Mouse (Mus musculus) ES-Bruce4 (cell line): Measurements from ENCODE around the gene Gm4301.
"Not testable (repeated sequence)": the region's sequence is repeated elsewhere in the genome, so short reads cannot be mapped to it uniquely, and the experiment has no call there.

Experiments used
- CTCF ChIP-seq: IDR thresholded peaks from one replicate; pipeline ENCODE4 v1.8.1; 2011; ENCODE audit warnings: low read depth, low read length
- EP300 ChIP-seq: IDR thresholded peaks from 2 replicates; pipeline ENCODE4 v1.6.1; 2011; ENCODE audit warnings: low read depth, low read length; ENCODE audit not compliant: insufficient read depth
- POLR2A ChIP-seq: IDR thresholded peaks from one replicate; pipeline ENCODE4 v1.8.1; 2011; ENCODE audit warnings: low read length; ENCODE audit not compliant: insufficient read depth

DNA sequence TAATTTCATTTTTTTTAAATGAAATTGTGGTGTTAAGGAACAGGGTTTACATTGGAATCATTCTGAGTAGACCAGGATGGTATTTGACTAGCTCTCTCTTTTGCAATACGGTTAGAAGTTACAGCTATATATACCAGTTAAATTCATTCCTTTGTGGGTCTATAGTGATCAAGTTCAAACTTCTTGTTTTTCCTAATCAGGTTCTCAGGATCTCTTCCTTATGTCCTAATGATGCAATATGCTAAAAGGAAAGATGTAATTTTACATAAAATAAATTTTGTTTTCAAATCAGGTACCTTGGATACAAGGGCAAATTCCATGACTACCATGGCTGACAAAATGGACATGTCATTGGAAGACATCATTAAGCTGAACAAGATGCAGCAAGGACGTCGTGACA lies 15.3 kb downstream of the Gm4301 start, which contains the start of gene Gm4305:
- TF ChIP-seq CTCF, EP300, POLR2A: not testable (repeated sequence)
